Mouse (Mus musculus): ENCODE measurements at regions not wholly inside any gene's neighbourhood (a gene's known extent, or its start where the extent isn't known, plus 50 kb on each side); places are given as distances from the start of the nearest gene placed in this dataset.

DNA sequence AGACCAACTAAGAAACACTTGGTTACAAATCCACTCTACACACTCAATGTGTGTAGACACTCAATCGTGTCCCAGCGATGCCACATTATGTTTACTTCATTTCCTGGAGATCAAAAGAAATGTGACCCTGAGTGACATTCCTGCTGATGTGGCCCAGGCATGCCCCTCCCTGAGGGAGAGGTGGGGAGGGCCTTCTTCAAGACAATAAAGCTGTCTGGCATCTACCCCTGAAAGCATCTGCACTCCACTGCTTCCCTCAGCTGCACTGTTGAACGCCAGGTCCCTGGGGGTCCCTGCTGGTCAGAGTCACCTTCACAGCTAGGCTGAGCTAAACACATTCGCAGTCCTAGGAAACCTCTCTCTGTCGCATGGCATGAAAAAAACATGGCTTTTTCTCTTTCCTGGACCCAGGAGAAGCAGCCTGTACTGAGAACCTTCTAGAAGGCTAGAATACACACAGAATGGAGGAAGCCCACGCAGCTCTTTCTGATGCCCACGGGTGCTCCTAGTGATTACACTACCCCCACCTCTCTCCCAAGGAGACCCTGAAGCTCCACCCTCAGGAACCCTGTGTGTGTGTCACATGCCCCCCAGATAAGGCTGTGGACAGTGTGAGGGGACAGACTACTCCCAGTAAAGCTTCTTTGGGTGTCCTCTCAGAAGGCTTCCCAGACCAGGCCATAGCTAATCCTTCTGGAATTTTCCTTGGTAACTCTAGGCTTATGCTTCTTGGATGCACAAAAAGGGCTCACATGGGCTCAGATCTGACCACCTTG is 61.8 kb upstream of the Cpeb4 start:
- TF ChIP-seq CTCF (IDR thresholded peaks at IDR 0.05; ENCODE audit: extremely low read depth, insufficient read depth, low read length) (no peak), POLR2A (IDR thresholded peaks at IDR 0.05; ENCODE audit: extremely low read depth, insufficient read depth, low read length) (no peak)
- Histone ChIP-seq H3K4me1 (ENCODE audit: control insufficient read depth, insufficient read depth, low read length) (peaks cover 5% of the 10 kb centered on the region), H3K4me3 (ENCODE audit: insufficient read depth, low read length) (no peak overlapping the region), H3K27ac (ENCODE audit: insufficient read depth, low read length) (no peak overlapping the region)

DNA sequence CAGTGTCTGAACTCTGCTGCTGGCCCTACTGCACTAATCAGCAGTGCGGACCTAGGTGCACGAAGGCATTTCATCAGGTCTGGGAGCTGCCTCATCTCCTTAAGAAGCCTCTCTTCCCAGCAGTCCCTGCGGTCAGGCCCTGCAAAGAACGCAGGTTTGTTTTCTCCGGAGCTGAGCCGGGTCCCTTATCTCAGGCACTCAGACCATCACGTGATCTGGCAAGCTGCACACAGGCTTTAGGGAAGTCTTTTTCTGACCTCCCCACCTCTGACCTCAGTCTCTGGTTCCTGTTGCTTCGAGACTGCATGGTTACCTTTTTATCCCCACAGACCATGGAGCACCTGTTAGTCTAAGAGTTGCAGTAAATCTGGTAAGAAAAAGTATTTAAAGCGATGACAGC is 59.8 kb upstream of the Cpeb4 start:
- peaks cover 8% of the 10 kb centered on the region for H3K4me1 ChIP-seq (ENCODE audit: control insufficient read depth, insufficient read depth, low read length)
- no peak overlapping the region for H3K4me3 ChIP-seq (ENCODE audit: insufficient read depth, low read length)
- TF ChIP-seq POLR2A (IDR thresholded peaks at IDR 0.05; ENCODE audit: extremely low read depth, insufficient read depth, low read length) (no peak), CTCF (IDR thresholded peaks at IDR 0.05; ENCODE audit: extremely low read depth, insufficient read depth, low read length) (no peak)
- no peak overlapping the region for H3K27ac ChIP-seq (ENCODE audit: insufficient read depth, low read length)

DNA sequence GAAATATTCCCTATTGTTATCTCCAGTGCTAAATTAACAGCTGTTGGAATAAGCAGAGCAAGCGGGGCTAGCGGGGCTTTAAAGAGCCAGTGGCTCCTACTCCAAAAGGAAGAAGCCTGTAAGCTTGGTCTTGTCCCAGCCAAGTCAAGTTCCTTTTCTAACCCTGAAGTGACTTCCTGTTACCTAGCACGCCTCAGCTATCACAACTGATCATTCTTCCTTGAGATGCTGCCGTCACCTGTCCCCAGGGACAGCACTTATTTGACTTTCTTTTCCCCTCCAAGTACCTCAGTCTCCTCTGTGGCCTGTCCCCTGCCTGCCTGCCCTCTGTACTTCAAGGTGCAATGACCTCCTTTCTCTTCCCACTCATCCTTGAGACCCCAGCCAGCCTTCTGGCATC is 57.4 kb upstream of the Cpeb4 start:
- Histone ChIP-seq H3K27ac (ENCODE audit: insufficient read depth, low read length) (no peak overlapping the region), H3K4me3 (ENCODE audit: insufficient read depth, low read length) (no peak overlapping the region), H3K4me1 (ENCODE audit: control insufficient read depth, insufficient read depth, low read length) (peaks cover 3% of the 10 kb centered on the region)
- TF ChIP-seq POLR2A (IDR thresholded peaks at IDR 0.05; ENCODE audit: extremely low read depth, insufficient read depth, low read length) = no peak
- no peak for TF ChIP-seq CTCF (IDR thresholded peaks at IDR 0.05; ENCODE audit: extremely low read depth, insufficient read depth, low read length)

DNA sequence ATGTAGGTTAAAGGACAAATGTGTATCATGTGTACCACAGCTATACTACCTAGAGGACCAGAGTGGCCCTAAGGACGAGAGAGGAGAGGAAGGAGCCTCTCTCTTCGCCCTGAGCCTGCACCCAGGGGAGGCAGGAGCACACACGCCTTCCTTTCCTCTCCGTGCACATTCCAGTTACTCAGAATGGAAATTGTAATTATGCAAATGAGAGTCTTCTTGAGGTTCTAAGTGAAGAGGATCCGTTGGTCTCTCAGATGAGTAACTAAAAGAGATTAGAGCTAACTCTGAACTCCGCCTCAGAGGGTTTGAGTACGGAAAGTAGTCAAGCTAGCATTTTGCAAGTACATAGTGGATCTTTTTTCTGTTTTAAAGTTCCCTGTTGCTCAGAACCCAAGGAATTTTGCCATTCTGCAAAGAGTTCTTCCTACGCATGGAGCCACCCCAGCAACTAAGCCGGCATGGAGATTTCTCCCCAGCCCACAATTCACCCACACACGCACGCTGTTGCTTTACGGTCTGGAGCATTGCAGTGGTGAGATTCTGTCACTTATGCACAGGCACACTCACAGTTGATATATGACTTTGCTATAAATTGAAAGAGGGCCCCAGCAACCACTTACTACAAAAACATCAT is 56.0 kb upstream of the Cpeb4 start:
- Histone ChIP-seq H3K4me1 (ENCODE audit: control insufficient read depth, insufficient read depth, low read length) (peaks cover 5% of the 10 kb centered on the region), H3K27ac (ENCODE audit: insufficient read depth, low read length) (peak overlapping the region; percentile 76; the same call in 1 of the 2 replicates), H3K4me3 (ENCODE audit: insufficient read depth, low read length) (no peak overlapping the region)
- no peak for TF ChIP-seq CTCF (IDR thresholded peaks at IDR 0.05; ENCODE audit: extremely low read depth, insufficient read depth, low read length)
- TF ChIP-seq POLR2A (IDR thresholded peaks at IDR 0.05; ENCODE audit: extremely low read depth, insufficient read depth, low read length) = no peak

DNA sequence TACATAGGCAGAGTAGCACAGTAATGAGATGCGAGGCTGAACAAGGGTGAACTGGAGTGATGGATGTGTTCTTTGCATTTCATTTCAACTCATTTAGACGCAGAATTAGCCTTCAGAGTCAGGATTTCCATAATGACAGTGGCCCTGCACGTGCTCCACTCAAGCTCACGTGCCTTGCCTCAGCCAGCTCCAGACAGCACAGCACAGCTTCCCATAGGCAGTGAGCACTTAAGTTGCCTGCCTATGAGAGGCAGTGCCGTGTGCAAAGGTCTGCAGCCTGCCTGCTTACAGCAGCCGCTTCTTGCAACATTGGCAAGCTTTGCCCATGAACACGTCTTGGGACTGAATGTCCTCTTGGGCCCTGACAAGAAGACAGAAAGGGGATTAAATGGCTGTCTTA is 54.0 kb upstream of the Cpeb4 start:
- Histone ChIP-seq H3K4me3 (ENCODE audit: insufficient read depth, low read length) (no peak overlapping the region), H3K27ac (ENCODE audit: insufficient read depth, low read length) (no peak overlapping the region), H3K4me1 (ENCODE audit: control insufficient read depth, insufficient read depth, low read length) (peaks cover 10% of the 10 kb centered on the region)
- TF ChIP-seq CTCF (IDR thresholded peaks at IDR 0.05; ENCODE audit: extremely low read depth, insufficient read depth, low read length) (no peak), POLR2A (IDR thresholded peaks at IDR 0.05; ENCODE audit: extremely low read depth, insufficient read depth, low read length) (no peak)

DNA sequence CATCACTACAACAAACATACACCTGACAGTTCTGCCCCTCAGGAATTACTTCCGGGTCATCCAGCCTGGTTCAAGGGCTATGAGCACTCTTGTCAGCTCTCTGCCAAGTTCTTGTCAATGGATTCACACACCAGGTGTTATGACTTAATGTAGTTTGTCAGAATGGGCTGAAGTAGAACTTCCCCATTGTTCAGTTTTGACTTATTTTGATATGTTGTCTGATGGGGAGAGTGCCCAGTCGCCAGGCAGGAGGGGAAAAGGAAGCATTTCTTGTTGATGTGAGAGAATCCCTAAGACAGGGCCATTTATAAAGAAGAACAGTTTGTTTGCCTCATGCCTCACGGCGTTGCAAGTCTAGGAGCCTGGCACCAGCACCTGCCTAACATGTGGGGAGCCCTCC is 52.0 kb upstream of the Cpeb4 start:
- Histone ChIP-seq H3K4me1 (ENCODE audit: control insufficient read depth, insufficient read depth, low read length) (peaks cover 16% of the 10 kb centered on the region), H3K4me3 (ENCODE audit: insufficient read depth, low read length) (no peak overlapping the region), H3K27ac (ENCODE audit: insufficient read depth, low read length) (no peak overlapping the region)
- no peak for TF ChIP-seq CTCF (IDR thresholded peaks at IDR 0.05; ENCODE audit: extremely low read depth, insufficient read depth, low read length)
- TF ChIP-seq POLR2A (IDR thresholded peaks at IDR 0.05; ENCODE audit: extremely low read depth, insufficient read depth, low read length) = no peak

DNA sequence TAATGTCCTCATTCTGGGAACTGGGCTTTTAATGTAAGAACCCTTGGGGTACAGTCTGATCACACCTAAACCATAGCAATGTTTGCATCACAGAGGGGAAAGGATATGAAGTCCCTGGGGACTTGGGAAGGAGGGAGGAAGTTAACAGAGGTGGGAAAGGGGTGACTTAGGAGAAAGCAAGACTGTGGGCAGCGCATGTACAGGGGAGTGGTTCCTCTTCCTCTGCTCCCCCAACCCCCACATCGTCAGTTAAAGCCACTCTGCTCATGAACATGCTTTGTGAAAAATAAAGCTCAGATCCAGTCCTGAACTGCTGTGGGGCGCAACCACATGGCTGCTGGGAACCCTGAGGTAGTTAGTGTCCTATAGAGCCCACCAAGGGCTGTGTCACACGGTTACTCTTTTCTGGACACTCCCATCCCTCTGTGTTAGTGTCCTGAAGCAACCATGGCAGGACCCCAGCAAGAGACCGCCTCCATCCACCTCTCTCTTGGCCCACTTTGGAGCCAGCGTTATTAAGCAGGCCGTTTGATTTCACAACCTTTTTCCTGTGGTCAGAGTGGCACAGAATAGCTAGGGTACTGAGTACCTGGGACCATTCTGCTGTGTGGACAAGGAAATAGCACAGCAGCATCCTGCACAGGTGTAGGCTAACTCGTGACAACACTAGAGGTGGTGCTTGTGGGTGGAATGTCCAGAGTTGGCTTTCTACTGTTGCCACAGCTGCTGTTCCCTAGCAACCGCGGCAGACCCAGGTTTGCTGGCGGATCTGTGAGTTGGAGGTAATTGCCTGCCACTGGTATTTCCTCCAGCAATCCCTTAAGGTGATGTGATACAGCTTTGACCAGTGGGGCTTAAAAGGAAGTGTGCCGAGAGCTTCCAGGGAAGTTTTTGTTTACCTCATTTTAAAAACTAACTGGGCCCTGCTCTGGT is 50.3 kb upstream of the Cpeb4 start:
- H3K4me1 ChIP-seq (ENCODE audit: control insufficient read depth, insufficient read depth, low read length) = peaks cover 13% of the 10 kb centered on the region
- no peak overlapping the region for H3K27ac ChIP-seq (ENCODE audit: insufficient read depth, low read length)
- no peak for TF ChIP-seq POLR2A (IDR thresholded peaks at IDR 0.05; ENCODE audit: extremely low read depth, insufficient read depth, low read length)
- TF ChIP-seq CTCF (IDR thresholded peaks at IDR 0.05; ENCODE audit: extremely low read depth, insufficient read depth, low read length) = no peak
- no peak overlapping the region for H3K4me3 ChIP-seq (ENCODE audit: insufficient read depth, low read length)
